Mouse (Mus musculus) heart, embryonic 11.5 days (tissue): ENCODE data around the gene Gm49392. TPM values are rescaled to one million over a fixed set of nuclear protein-coding genes. Genes with fewer than 3 reads are reported as not detected.

Experiments used
- ATAC-seq: fragments of 200-750 bp; cut with Nextera tagmentation; replicated peaks from 2 replicates; pipeline ENCODE4 v1.8.0; 2017; ENCODE audit warnings: moderate library complexity; ENCODE audit not compliant: insufficient number of reproducible peaks, low FRiP score, low TSS enrichment
- H3K27ac ChIP-seq: fragments of 300-500 bp; sonication (generic); 2 replicates; pipeline ENCODE4 v1.5.1; 2014; ENCODE audit warnings: mild to moderate bottlenecking, low read depth, low read length
- H3K27me3 ChIP-seq: fragments of 300-500 bp; sonication (generic); 2 replicates; pipeline ENCODE4 v1.6.1; 2014; ENCODE audit warnings: mild to moderate bottlenecking, low read length, mixed read lengths; ENCODE audit not compliant: control insufficient read depth, insufficient read depth
- H3K36me3 ChIP-seq: fragments of 300-500 bp; sonication (generic); 2 replicates; pipeline ENCODE4 v1.6.1; 2014; ENCODE audit warnings: mild to moderate bottlenecking, low read length, moderate library complexity, mixed read lengths; ENCODE audit not compliant: control insufficient read depth, insufficient read depth
- H3K4me1 ChIP-seq: fragments of 300-500 bp; sonication (generic); 2 replicates; pipeline ENCODE4 v1.6.1; 2014; ENCODE audit warnings: low read length; ENCODE audit not compliant: control insufficient read depth, insufficient read depth
- H3K4me2 ChIP-seq: fragments of 300-500 bp; sonication (generic); 2 replicates; pipeline ENCODE4 v1.6.1; 2014; ENCODE audit warnings: mild to moderate bottlenecking, moderate library complexity
- H3K4me3 ChIP-seq: fragments of 300-500 bp; sonication (generic); 2 replicates; pipeline ENCODE4 v1.5.1; 2014; ENCODE audit warnings: low read depth, low read length
- H3K9ac ChIP-seq: fragments of 300-500 bp; sonication (generic); 2 replicates; pipeline ENCODE4 v1.6.1; 2014; ENCODE audit warnings: mild to moderate bottlenecking, low read depth, low read length, moderate library complexity
- H3K9me3 ChIP-seq: fragments of 300-500 bp; sonication (generic); replicated peaks from 2 replicates; pipeline ENCODE4 v1.6.1; 2016; ENCODE audit warnings: low read length; ENCODE audit not compliant: control insufficient read depth
- WGBS: fragments of 180-500 bp; shearing (Covaris S2); extraction: QIAGEN DNeasy Blood & Tissue Kit; methylation state at CpG from one replicate; pipeline ENCODE4 v1.1.7; 2014; ENCODE audit not compliant: insufficient replicate concordance; 5-methylcytosine and 5-hydroxymethylcytosine counted together
- polyA plus RNA-seq: library from polyadenylated mRNA; unstranded; fragments of >200 nt; fragmentation: Nextera tagmentation; extraction: Ambion mirVana; gene quantifications from 2 replicates; pipeline ENCODE4 v1.2.1, GENCODE M21; 2014

Gm49392 gene
- polyA plus RNA-seq, 1 experiment from 2014 or later = 0.49 TPM

- Histone ChIP-seq H3K36me3 (no peaks in the 10 kb centered on the region), H3K4me3 (no peak overlapping the region), H3K27me3 (no peaks in the 10 kb centered on the region), H3K4me2 (no peak overlapping the region), H3K4me1 (no peaks in the 10 kb centered on the region), H3K27ac (no peak overlapping the region), H3K9me3 (no peaks in the 10 kb centered on the region), H3K9ac (no peak overlapping the region)
- WGBS = 54% methylated on average over 1 of the region's 1 CpGs
- ATAC-seq = no peak
Observed at GRCm38 (mm10) chr13:60813722-60814121, 83.0 kb downstream of the Gm49392 start.

GRCm38 (mm10) chr13:60812768-60813167 lies 83.9 kb downstream of the Gm49392 start:
- no peaks in the 10 kb centered on the region for H3K36me3 ChIP-seq
- H3K4me3 ChIP-seq = no peak overlapping the region
- H3K4me2 ChIP-seq = no peak overlapping the region
- no peaks in the 10 kb centered on the region for H3K27me3 ChIP-seq
- no peak for ATAC-seq
- H3K4me1 ChIP-seq = no peaks in the 10 kb centered on the region
- no peaks in the 10 kb centered on the region for H3K9me3 ChIP-seq
- H3K9ac ChIP-seq = no peak overlapping the region
- no peak overlapping the region for H3K27ac ChIP-seq
- WGBS = 64% methylated on average over 6 of the region's 6 CpGs

- H3K27ac ChIP-seq = no peak overlapping the region
- H3K9me3 ChIP-seq = no peaks in the 10 kb centered on the region
- H3K36me3 ChIP-seq = no peaks in the 10 kb centered on the region
- WGBS = 61% methylated on average over 2 of the region's 2 CpGs
- ATAC-seq = no peak
- no peak overlapping the region for H3K9ac ChIP-seq
- no peak overlapping the region for H3K4me2 ChIP-seq
- H3K27me3 ChIP-seq = no peaks in the 10 kb centered on the region
- H3K4me1 ChIP-seq = no peaks in the 10 kb centered on the region
- no peak overlapping the region for H3K4me3 ChIP-seq
Observed at GRCm38 (mm10) chr13:60809690-60810089, 87.0 kb downstream of the Gm49392 start.

- H3K4me3 ChIP-seq = no peak within 1 kb of the TSS
- no peak within 1 kb of the TSS for H3K27ac ChIP-seq
- 58% methylated on average over 1 of the region's 1 CpGs for WGBS
- no peaks in the 10 kb centered on the region for H3K36me3 ChIP-seq
- H3K27me3 ChIP-seq = no peaks in the 10 kb centered on the region
- H3K4me2 ChIP-seq = no peak within 1 kb of the TSS
- ATAC-seq = no peak
- no peaks in the 10 kb centered on the region for H3K4me1 ChIP-seq
- no peaks in the 10 kb centered on the region for H3K9me3 ChIP-seq
- H3K9ac ChIP-seq = no peak within 1 kb of the TSS
Observed at GRCm38 (mm10) chr13:60802749-60803148, 93.9 kb downstream of the Gm49392 start, which contains the start of gene Ctsll3. Ctsll3 (minus strand) TSS chr13:60802849.

Other genes with a start within 250 kb of the Gm49392 start
- gene BC051665, start 110.5 kb downstream of the Gm49392 start, polyA plus RNA-seq = not detected in 2 replicates
- gene Ctsll3, start 94.0 kb downstream of the Gm49392 start, polyA plus RNA-seq = not detected in 2 replicates
- not detected in 2 replicates for gene 4930486L24Rik, start 32.4 kb downstream of the Gm49392 start, polyA plus RNA-seq
- gene Ctla2b, start 553 bp upstream of the Gm49392 start, polyA plus RNA-seq = 4.2 and 4.7 TPM in 2 replicates
- not detected in 2 replicates for gene Tpbpb, start 8.0 kb upstream of the Gm49392 start, polyA plus RNA-seq
- gene Gm49393, start 38.7 kb upstream of the Gm49392 start, polyA plus RNA-seq = not detected in 2 replicates
- 4.6 TPM in 1 of 2 replicates, not detected in the other for gene Gm49391, start 39.7 kb upstream of the Gm49392 start, polyA plus RNA-seq
- 60.7 and 62.5 TPM in 2 replicates for gene Ctla2a, start 39.7 kb upstream of the Gm49392 start, polyA plus RNA-seq
- gene Tpbpa, start 45.1 kb upstream of the Gm49392 start, polyA plus RNA-seq = not detected in 2 replicates
- gene Ctsj, start 109.1 kb upstream of the Gm49392 start, polyA plus RNA-seq = 0.17 and 0.30 TPM in 2 replicates
- gene Ctsq, start 143.7 kb upstream of the Gm49392 start, polyA plus RNA-seq = not detected in 2 replicates